Mouse (Mus musculus) left cerebral cortex, postnatal 25 days (tissue): Measurements from ENCODE around the gene Osbp2. TPM values are rescaled to one million over a fixed set of nuclear protein-coding genes. Genes with fewer than 3 reads are reported as not detected.

Experiments
- DNase-seq, 2 experiments: peaks; one replicate each; pipeline ENCODE4 v3.0.0; 2022; ENCODE audit warnings: low spot score in 2 of 2, mixed read lengths in 1 of 2
- intact Hi-C: fragments of 180-260 bp; cut with DNase I; formaldehyde crosslinking; loops from one replicate; pipeline ENCODE4 v1.15.1; 2025
- total RNA-seq, 2 experiments: library from RNA; stranded (reverse); gene quantifications; 2 replicates each; pipeline ENCODE4 v1.2.3; 2021

Gene Osbp2
- total RNA-seq, 2 experiments from 2014 or later, result 133 TPM

GRCm38 (mm10) chr11:3684723-3685430 is 178.8 kb downstream of the Osbp2 start:
- intact Hi-C loops, result no loop called here
- DNase-seq, result no peak

DNA sequence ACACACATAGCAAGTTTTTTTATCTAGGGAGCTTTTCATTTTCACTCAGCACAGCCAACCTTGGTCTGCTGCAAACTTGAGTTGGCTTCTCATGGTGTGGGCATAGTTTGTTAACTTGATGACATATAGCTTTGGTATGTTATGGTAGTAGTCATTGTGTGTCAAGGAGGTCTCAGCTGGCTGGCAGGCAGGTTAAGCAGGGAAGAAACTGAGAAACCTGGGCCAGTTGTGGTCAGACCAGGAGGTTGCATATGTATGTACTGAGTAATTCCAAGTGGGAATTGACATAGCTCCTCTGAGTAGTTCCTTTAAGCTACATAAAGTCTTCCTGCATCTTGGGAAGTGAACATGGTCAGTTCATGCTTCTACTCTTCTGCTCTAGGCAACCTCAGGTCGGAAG is 179.5 kb downstream of the Osbp2 start:
- intact Hi-C loops, result no loop called here
- no peak for DNase-seq

DNA sequence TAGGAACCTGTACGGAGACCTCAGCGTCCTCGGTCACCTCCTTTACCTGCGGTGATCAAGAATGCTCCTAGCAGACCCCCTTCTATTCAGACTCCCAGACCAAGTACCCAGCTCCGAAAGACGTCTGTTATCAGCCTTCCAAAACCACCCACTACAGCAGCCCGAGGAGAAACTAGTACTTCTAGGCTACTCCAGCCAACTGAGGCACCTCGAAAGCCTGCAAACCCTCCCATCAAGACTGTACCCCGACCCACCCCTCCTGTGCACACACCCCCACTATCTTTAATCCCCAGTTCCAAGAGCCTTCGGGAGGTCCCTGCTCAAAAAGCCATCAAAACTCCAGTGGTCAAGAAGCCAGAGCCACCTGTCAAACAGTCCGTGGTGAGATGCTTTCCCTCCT is 180.0 kb downstream of the Osbp2 start:
- DNase-seq, result no peak
- intact Hi-C loops, result no loop called here

DNA sequence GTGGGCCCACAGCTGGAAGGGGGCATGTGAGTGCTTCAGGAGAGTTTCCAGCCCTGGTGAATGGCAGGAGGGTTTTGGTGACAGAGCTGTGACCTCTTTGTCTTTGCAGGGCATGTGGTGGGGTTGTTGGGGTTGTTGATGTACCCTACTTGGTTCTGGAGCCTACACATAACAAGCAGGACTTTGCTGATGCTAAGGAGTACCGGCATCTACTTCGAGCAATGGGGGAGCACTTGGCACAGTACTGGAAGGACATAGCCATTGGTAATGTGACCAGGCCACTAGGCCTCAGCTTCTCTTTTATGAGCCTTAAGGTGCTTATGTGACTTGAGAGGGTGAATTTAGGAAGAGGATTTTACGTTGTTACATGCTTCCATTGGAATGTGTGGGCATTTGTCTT is 183.9 kb downstream of the Osbp2 start:
- no peak for DNase-seq
- intact Hi-C loops, result no loop called here

- intact Hi-C loops, result no loop called here
- DNase-seq, result no peak
Measured at GRCm38 (mm10) chr11:3677204-3677603, 186.5 kb downstream of the Osbp2 start.

- intact Hi-C loops, result no loop called here
Measured at GRCm38 (mm10) chr11:3676423-3676822, 187.3 kb downstream of the Osbp2 start.

DNA sequence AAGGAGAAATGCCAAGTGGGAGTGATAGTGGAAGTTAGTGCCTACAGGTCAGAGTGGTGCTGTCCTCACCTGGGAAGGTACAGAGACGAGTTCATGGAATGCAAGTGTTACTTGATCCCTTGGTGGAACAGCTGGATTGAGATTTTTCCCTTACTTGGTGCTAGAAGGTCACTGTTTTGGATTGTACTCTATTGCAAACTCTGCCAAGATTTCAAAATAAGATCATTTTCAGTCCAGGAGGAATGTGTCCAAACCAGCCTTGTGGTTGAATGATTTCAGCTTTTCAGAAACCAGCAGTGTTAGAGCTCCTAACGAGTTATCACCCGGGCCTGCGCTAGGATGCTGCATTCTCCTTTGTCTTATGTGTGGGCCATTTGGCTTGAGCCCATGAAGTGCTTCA is 189.2 kb downstream of the Osbp2 start:
- intact Hi-C loops, result no loop called here
- DNase-seq, result no peak

More at GRCm38 (mm10) chr11:3676423-3676822, 187.3 kb downstream of the Osbp2 start:
- DNase-seq, result no peak

GRCm38 (mm10) chr11:3671000-3671628 is 192.6 kb downstream of the Osbp2 start:
- intact Hi-C loops, result no loop called here
- no peak for DNase-seq

GRCm38 (mm10) chr11:3669849-3670248 is 193.9 kb downstream of the Osbp2 start:
- intact Hi-C loops, result no loop called here
- DNase-seq, result no peak

DNA sequence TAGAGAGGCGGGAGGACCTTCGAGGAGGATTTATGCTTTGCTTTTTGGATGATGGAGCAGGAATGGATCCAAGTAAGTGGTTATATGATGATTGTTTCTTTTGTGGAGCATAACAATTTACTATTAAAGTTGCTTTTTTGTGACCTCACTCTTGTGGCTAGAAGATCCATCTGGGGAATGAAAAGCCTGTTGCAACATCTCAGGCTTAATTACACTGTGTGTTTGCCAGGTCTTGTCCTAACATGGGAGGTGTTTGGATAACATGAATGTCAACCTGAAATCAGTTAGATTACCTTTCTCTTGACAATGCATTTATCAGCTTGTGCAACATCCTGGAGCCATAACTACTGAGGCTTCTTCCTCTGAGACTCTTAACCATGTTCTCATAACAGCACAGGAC is 194.9 kb downstream of the Osbp2 start:
- intact Hi-C loops, result no loop called here

GRCm38 (mm10) chr11:3667506-3667905 is 196.2 kb downstream of the Osbp2 start:
- no peak for DNase-seq

More for the DNA sequence above, 194.9 kb downstream of the Osbp2 start:
- no peak for DNase-seq

GRCm38 (mm10) chr11:3661964-3662363 is 201.7 kb downstream of the Osbp2 start:
- intact Hi-C loops, result no loop called here

More at GRCm38 (mm10) chr11:3667506-3667905, 196.2 kb downstream of the Osbp2 start:
- intact Hi-C loops, result no loop called here

More at GRCm38 (mm10) chr11:3661964-3662363, 201.7 kb downstream of the Osbp2 start:
- DNase-seq, result no peak

Other genes starting within 250 kb of the Osbp2 start
- 10 to 100 TPM; 39.6 to 41.9 TPM for gene Morc2a, start 214.7 kb downstream of the Osbp2 start, total RNA-seq
- under 1 TPM; 0.25 to 0.39 TPM for gene 4921536K21Rik, start 31.2 kb upstream of the Osbp2 start, total RNA-seq
- 10 to 100 TPM; 28.8 to 32.5 TPM for gene Dusp18, start 31.3 kb upstream of the Osbp2 start, total RNA-seq
- gene Slc35e4, start 50.8 kb upstream of the Osbp2 start, total RNA-seq, result 10 to 100 TPM; 17.9 to 20.5 TPM
- 10 to 100 TPM; 19.6 to 20.4 TPM for gene Tcn2, start 68.3 kb upstream of the Osbp2 start, total RNA-seq
- gene Pes1, start 100.1 kb upstream of the Osbp2 start, total RNA-seq, result 10 to 100 TPM; 38.5 to 41.5 TPM
- not detected for gene 4930556J24Rik, start 112.9 kb upstream of the Osbp2 start, total RNA-seq
- gene Gal3st1, start 119.7 kb upstream of the Osbp2 start, total RNA-seq, result 10 to 100 TPM; 13.2 to 15.5 TPM
- gene Sec14l4, start 167.6 kb upstream of the Osbp2 start, total RNA-seq, result under 1 TPM in 1 of 2 experiments, not detected in 1; 0.21 TPM
- gene Sec14l3, start 200.9 kb upstream of the Osbp2 start, total RNA-seq, result 1 to 10 TPM in 1 of 2 experiments, under 1 TPM in 1; 0.60 to 1.3 TPM
- gene Mtfp1, start 231.5 kb upstream of the Osbp2 start, total RNA-seq, result 100 to 1,000 TPM in 1 of 2 experiments, 10 to 100 TPM in 1; 92.3 to 104 TPM